Mouse (Mus musculus): ENCODE measurements around the gene Upk1b. TPM values are rescaled to one million over a fixed set of nuclear protein-coding genes. Genes with fewer than 3 reads are reported as not detected.

Upk1b gene
- 0.37 and 2.9 TPM in 2 replicates for polyA plus RNA-seq (2012; rRNA removed)

GRCm38 (mm10) chr16:38800091-38800490 lies at the start of gene Upk1b:
Upk1b (minus strand) TSS chr16:38800328.

GRCm38 (mm10) chr16:38828649-38829048 lies 28.5 kb upstream of the Upk1b start, which contains the start of gene 4930435E12Rik:
4930435E12Rik (minus strand) TSS chr16:38828749.

DNA sequence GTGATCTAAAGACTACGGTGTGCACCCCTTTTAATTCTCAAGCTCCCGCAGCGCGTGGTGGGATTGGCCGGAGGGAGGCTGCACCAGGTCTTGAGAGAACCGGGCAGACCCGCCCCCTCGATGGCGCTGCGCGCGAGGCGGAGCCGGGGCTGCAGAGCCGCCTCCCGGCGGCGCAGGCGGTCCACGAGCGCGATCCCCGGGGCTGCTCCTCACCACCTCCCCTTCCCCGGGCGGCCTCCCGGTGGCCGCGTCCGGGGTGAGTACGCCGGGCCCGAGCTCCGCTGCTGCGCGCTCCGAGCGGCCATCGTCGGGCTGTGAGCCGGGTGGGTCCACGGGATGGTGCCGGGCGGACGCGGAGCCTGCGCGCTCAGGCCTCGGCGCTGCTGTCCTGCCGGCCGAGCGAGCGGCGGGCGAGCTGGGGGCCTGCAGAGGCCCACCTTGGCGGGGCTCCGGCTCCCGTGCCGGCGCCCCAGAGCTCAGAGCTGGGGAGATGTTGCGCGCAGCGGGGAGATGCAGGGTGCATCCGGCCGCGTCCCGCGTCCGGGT lies 57.9 kb downstream of the Upk1b start, which contains the start of gene B4galt4:
Gene B4galt4, plus strand, starts transcription at position 152 of the 546 bp plus-strand sequence.

Other genes starting within 250 kb of the Upk1b start
- 92.5 and 144 TPM in 2 replicates for gene Tmem39a, start 241.6 kb downstream of the Upk1b start, polyA plus RNA-seq (2012; rRNA removed)
- 4.4 and 7.2 TPM in 2 replicates for gene Arhgap31, start 87.1 kb downstream of the Upk1b start, polyA plus RNA-seq (2012; rRNA removed)
- gene B4galt4, start 58.1 kb downstream of the Upk1b start, polyA plus RNA-seq (2012; rRNA removed), result 15.5 and 17.8 TPM in 2 replicates
- gene 4930435E12Rik, start 28.4 kb upstream of the Upk1b start, polyA plus RNA-seq (2012; rRNA removed), result not detected in 2 replicates
- gene Igsf11, start 92.3 kb upstream of the Upk1b start, polyA plus RNA-seq (2012; rRNA removed), result 5.6 and 6.2 TPM in 2 replicates

All from central nervous system, embryonic 14 days (tissue).